Mouse (Mus musculus) MEL (cell line): Measurements from ENCODE around the gene Abca2. TPM values are rescaled to one million over a fixed set of nuclear protein-coding genes. Genes with fewer than 3 reads are reported as not detected.
A peak's percentile ranks its signal among the peaks of the same experiment; 100 is the strongest.

Source experiments
- DNase-seq: peaks from one replicate; pipeline ENCODE4 v3.0.0; 2011; ENCODE audit warnings: low read depth, low spot score
- H3K27ac ChIP-seq: 2 replicates; pipeline ENCODE4 v1.5.1; 2012; ENCODE audit warnings: low read depth, mild to moderate bottlenecking, control low read depth, low read length, moderate library complexity; ENCODE audit not compliant: control insufficient read depth
- H3K27me3 ChIP-seq, 2 experiments: fragments of 150-350 bp in 1 of 2; sonication (generic) in 1 of 2; 2 replicates each; pipeline ENCODE4 v1.6.1; 2012; ENCODE audit warnings: low read length in 2 of 2, mild to moderate bottlenecking in 2 of 2, improper control_type of control experiment in 1 of 2, moderate library complexity in 1 of 2; ENCODE audit not compliant: insufficient read depth in 2 of 2, control insufficient read depth in 1 of 2
- H3K36me3 ChIP-seq, 2 experiments: 2 replicates each; pipeline ENCODE4 v1.6.1; 2012 to 2014; ENCODE audit warnings: low read length in 2 of 2, improper control_type of control experiment in 1 of 2, inconsistent platforms in 1 of 2, mild to moderate bottlenecking in 1 of 2; ENCODE audit not compliant: insufficient read depth in 2 of 2, control insufficient read depth in 1 of 2
- H3K4me1 ChIP-seq, 2 experiments: fragments of 150-350 bp in 1 of 2; sonication (generic) in 1 of 2; 2 replicates each; pipeline ENCODE4 v1.6.1; 2012; ENCODE audit warnings: low read length in 2 of 2, improper control_type of control experiment in 1 of 2, mild to moderate bottlenecking in 1 of 2; ENCODE audit not compliant: insufficient read depth in 2 of 2, control insufficient read depth in 1 of 2
- H3K4me3 ChIP-seq, 2 experiments: fragments of 150-350 bp in 1 of 2; sonication (generic) in 1 of 2; 2 replicates each; pipeline ENCODE4 v1.5.1; 2012; ENCODE audit warnings: low read depth in 2 of 2, low read length in 2 of 2, mild to moderate bottlenecking in 2 of 2, moderate library complexity in 2 of 2, control low read depth in 1 of 2, improper control_type of control experiment in 1 of 2; ENCODE audit not compliant: control insufficient read depth in 1 of 2, insufficient read depth in 1 of 2
- H3K79me2 ChIP-seq: 2 replicates; pipeline ENCODE4 v1.6.1; 2012; ENCODE audit warnings: mild to moderate bottlenecking, low read length, moderate library complexity; ENCODE audit not compliant: control insufficient read depth, poor library complexity, insufficient read depth
- H3K9ac ChIP-seq: 2 replicates; pipeline ENCODE4 v1.6.1; 2012; ENCODE audit warnings: low read depth, mild to moderate bottlenecking, control low read depth, low read length, moderate library complexity; ENCODE audit not compliant: control insufficient read depth, poor library complexity, severe bottlenecking
- H3K9me3 ChIP-seq: fragments of 150-350 bp; sonication (generic); replicated peaks from 2 replicates; pipeline ENCODE4 v1.6.1; 2012; ENCODE audit warnings: mild to moderate bottlenecking, low read length, improper control_type of control experiment, moderate library complexity; ENCODE audit not compliant: insufficient read depth
- BHLHE40 ChIP-seq: IDR thresholded peaks from 2 replicates; pipeline ENCODE4 v1.6.1; 2012; ENCODE audit warnings: low read depth, mild to moderate bottlenecking, inconsistent platforms, low read length, improper control_type of control experiment, borderline replicate concordance
- CHD1 ChIP-seq: IDR thresholded peaks from 2 replicates; pipeline ENCODE4 v1.6.1; 2012; ENCODE audit warnings: low read depth, mild to moderate bottlenecking, inconsistent platforms, low read length, improper control_type of control experiment
- CTCF ChIP-seq, 3 experiments: IDR thresholded peaks in 2 of 3; conservative IDR thresholded peaks in 1 of 3; 2 replicates each; pipeline ENCODE4 v1.5.1; 2011 to 2012; ENCODE audit warnings: low read length in 3 of 3, low read depth in 2 of 3, mild to moderate bottlenecking in 2 of 3, improper control_type of control experiment in 1 of 3, inconsistent platforms in 1 of 3, mixed read lengths in 1 of 3, moderate library complexity in 1 of 3; ENCODE audit not compliant: control insufficient read depth in 1 of 3, insufficient read depth in 1 of 3, poor library complexity in 1 of 3, severe bottlenecking in 1 of 3
- ETS1 ChIP-seq: IDR thresholded peaks from 2 replicates; pipeline ENCODE4 v1.6.1; 2012; ENCODE audit warnings: low read depth, mild to moderate bottlenecking, inconsistent platforms, low read length, improper control_type of control experiment, moderate library complexity
- GABPA ChIP-seq: IDR thresholded peaks from 2 replicates; pipeline ENCODE4 v1.6.1; 2012; ENCODE audit warnings: low read depth, mild to moderate bottlenecking, inconsistent platforms, low read length, improper control_type of control experiment, moderate library complexity
- GATA1 ChIP-seq: IDR thresholded peaks from 2 replicates; pipeline ENCODE4 v1.6.1; 2011; ENCODE audit warnings: low read depth, low read length, improper control_type of control experiment
- HCFC1 ChIP-seq: IDR thresholded peaks from 2 replicates; pipeline ENCODE4 v1.6.1; 2012; ENCODE audit warnings: low read depth, mild to moderate bottlenecking, inconsistent platforms, low read length, improper control_type of control experiment, moderate library complexity
- JUND ChIP-seq: IDR thresholded peaks from 2 replicates; pipeline ENCODE4 v1.6.1; 2011; ENCODE audit warnings: low read depth, mild to moderate bottlenecking, improper control_type of control experiment, low read length
- MAX ChIP-seq: IDR thresholded peaks from 2 replicates; pipeline ENCODE4 v1.6.1; 2011; ENCODE audit warnings: low read length, improper control_type of control experiment
- MEF2A ChIP-seq: IDR thresholded peaks from 2 replicates; pipeline ENCODE4 v1.6.1; 2014; ENCODE audit warnings: low read depth, mild to moderate bottlenecking, inconsistent platforms, low read length, improper control_type of control experiment; ENCODE audit not compliant: poor library complexity, insufficient replicate concordance, severe bottlenecking; ENCODE audit errors: extremely low read depth
- MXI1 ChIP-seq: IDR thresholded peaks from 2 replicates; pipeline ENCODE4 v1.6.1; 2011; ENCODE audit warnings: mild to moderate bottlenecking, low read depth, low read length, improper control_type of control experiment
- MYC ChIP-seq: IDR thresholded peaks from 2 replicates; pipeline ENCODE4 v1.6.1; 2011; ENCODE audit warnings: low read depth, mild to moderate bottlenecking, low read length, improper control_type of control experiment, moderate library complexity
- NELFE ChIP-seq: IDR thresholded peaks from 2 replicates; pipeline ENCODE4 v1.6.1; 2011; ENCODE audit warnings: low read depth, low read length, improper control_type of control experiment
- NRF1 ChIP-seq: IDR thresholded peaks from 2 replicates; pipeline ENCODE4 v1.6.1; 2014; ENCODE audit warnings: low read depth, mild to moderate bottlenecking, inconsistent platforms, low read length, improper control_type of control experiment, moderate library complexity; ENCODE audit not compliant: poor library complexity, insufficient read depth, severe bottlenecking
- RAD21 ChIP-seq: IDR thresholded peaks from 2 replicates; pipeline ENCODE4 v1.6.1; 2011; ENCODE audit warnings: mild to moderate bottlenecking, low read depth, low read length, improper control_type of control experiment
- SIN3A ChIP-seq: IDR thresholded peaks from 2 replicates; pipeline ENCODE4 v1.6.1; 2012; ENCODE audit warnings: low read length, improper control_type of control experiment, inconsistent platforms
- TBP ChIP-seq: IDR thresholded peaks from 2 replicates; pipeline ENCODE4 v1.8.0; 2011; ENCODE audit warnings: low read depth, low read length, improper control_type of control experiment
- TCF12 ChIP-seq: IDR thresholded peaks from 2 replicates; pipeline ENCODE4 v1.6.1; 2014; ENCODE audit warnings: low read depth, mild to moderate bottlenecking, inconsistent platforms, low read length, improper control_type of control experiment, moderate library complexity
- UBTF ChIP-seq: IDR thresholded peaks from 2 replicates; pipeline ENCODE4 v1.6.1; 2012; ENCODE audit warnings: low read depth, mild to moderate bottlenecking, inconsistent platforms, low read length, improper control_type of control experiment, moderate library complexity, borderline replicate concordance; ENCODE audit not compliant: insufficient read depth
- ZC3H11A ChIP-seq: IDR thresholded peaks from 2 replicates; pipeline ENCODE4 v1.6.1; 2012; ENCODE audit warnings: low read depth, mild to moderate bottlenecking, inconsistent platforms, low read length, improper control_type of control experiment
- ZKSCAN1 ChIP-seq: IDR thresholded peaks from 2 replicates; pipeline ENCODE4 v1.6.1; 2012; ENCODE audit warnings: low read depth, mild to moderate bottlenecking, inconsistent platforms, low read length, improper control_type of control experiment, moderate library complexity
- ZMIZ1 ChIP-seq: IDR thresholded peaks from 2 replicates; pipeline ENCODE4 v1.6.1; 2012; ENCODE audit warnings: low read depth, mild to moderate bottlenecking, inconsistent platforms, low read length, improper control_type of control experiment, moderate library complexity
- ZNF384 ChIP-seq: IDR thresholded peaks from 2 replicates; pipeline ENCODE4 v1.6.1; 2012; ENCODE audit warnings: low read depth, mild to moderate bottlenecking, inconsistent platforms, low read length, improper control_type of control experiment
- polyA plus RNA-seq, 2 experiments: library from polyadenylated mRNA; stranded (reverse) in 1 of 2; unstranded in 1 of 2; fragments of >175 nt in 1 of 2; fragments of >200 nt in 1 of 2; gene quantifications; 2 replicates each; pipeline versions ENCODE4 v1.2.1 to v1.2.4; 2012; ENCODE audit warnings: low replicate concordance in 2 of 2, low read depth in 1 of 2; ENCODE audit not compliant: insufficient read length in 2 of 2, insufficient read depth in 1 of 2, missing spikeins in 1 of 2
- total RNA-seq: library from RNA; depleted of rRNA; stranded (reverse); fragments of 300-350 nt; gene quantifications from 2 replicates; pipeline ENCODE4 v1.2.3, GENCODE M21; 2012

Gene Abca2
- total and polyA plus RNA-seq, 3 experiments: 10.4 to 42.2 TPM; not detected in 1

DNA sequence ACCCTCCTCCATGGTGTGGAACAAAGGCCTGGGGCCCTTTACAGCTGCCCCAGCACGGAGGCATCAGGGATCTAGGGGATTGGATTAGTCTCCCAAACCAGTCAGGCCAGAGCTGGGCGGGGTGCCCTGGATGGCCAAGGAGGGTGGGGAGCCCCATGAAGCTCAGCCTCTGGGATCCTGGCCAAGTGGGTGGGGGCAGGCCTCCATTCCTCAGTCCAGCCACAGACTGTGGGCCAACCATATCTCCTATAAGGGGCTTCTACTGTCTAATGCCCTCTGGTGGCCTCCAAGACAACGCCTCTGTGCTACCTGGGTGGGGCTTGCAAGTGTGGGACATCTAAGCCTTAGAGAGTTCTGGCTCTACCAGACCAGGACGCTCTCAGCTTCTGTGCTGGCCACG is 30.4 kb downstream of the Abca2 start:
- Histone ChIP-seq H3K4me3 (no peak overlapping the region), H3K79me2 (peaks cover 8% of the 10 kb centered on the region; the same call in 1 of the 2 replicates), H3K27ac (no peak overlapping the region), H3K9ac (no peak overlapping the region), H3K9me3 (no peaks in the 10 kb centered on the region), H3K4me1 (peaks cover 4 to 11% of the 10 kb centered on the region in 2 experiments; a peak in 3 of 4 replicates), H3K27me3 (no peaks in the 10 kb centered on the region), H3K36me3 (no peaks in the 10 kb centered on the region)
- DNase-seq: no peak
- TF ChIP-seq ZKSCAN1 (no peak), MXI1 (no peak), HCFC1 (no peak), TBP (no peak)

DNA sequence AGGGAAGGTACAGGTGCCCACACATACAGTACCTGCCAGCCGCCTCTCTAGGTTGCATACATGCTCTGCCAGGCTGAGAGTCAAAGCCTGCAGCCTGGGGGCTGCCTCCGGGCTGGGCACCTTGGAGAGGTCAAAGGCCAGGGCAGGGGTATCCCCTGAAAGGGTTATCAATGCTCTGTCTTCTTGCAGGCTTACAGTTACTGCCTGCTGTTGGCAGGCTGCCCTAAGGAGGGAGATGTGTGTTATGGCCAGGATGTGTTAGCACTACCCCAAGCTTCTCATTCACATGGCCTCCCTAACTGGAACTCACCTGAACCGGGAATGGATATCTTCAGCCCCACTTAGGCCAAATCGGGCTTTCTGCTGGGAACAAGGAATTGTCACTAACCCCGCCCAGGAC is 31.6 kb downstream of the Abca2 start:
- TF ChIP-seq JUND: no peak
- TF ChIP-seq ZMIZ1: no peak
- no peak for TF ChIP-seq NELFE
- TF ChIP-seq GATA1: no peak
- H3K9ac ChIP-seq: peak overlapping the region; percentile 79

DNA sequence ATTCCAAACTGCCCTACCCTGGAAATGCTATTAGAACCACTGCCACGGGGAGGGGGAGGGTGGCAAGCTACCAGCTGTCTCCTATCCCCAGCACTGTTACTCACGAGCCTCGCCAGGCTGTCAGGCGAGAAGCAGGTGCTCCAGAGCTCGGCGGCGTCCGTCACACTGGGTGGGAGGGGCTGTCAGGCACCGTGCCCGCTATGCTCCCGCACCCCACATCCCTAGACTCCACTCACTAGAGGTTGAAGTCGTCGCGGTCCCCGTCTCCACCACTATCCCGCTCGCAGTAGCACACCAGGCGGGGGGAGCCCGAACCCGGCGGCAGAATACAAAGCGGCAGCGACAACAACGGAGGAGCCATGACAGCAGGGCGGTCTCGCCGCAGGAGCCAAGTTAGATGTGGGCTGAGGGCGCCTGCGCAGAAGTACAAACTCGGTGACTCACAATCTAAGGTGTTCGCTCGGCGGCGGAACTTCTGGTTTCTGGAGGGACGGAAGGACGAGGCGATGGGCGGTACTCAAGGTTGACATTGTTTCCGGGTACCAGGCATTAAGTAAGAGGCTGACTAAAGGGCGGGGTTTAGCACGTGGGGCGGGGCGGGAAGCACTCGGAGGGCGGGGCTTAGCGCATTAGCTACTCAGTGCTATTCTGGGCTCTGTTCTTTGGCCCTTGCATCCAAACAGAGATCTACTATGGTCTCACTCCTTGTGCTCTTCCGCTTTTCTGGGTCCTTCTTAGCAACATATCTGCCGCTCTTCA is 32.2 kb downstream of the Abca2 start, which contains the start of gene Paxx:
Gene Paxx (minus strand): TSS at position 544 of the 759 bp plus-strand sequence.
- Histone ChIP-seq H3K9ac (peak within 1 kb of the TSS; percentile 79), H3K4me1 (peaks cover 4 to 11% of the 10 kb centered on the region in 2 experiments; a peak in 3 of 4 replicates), H3K79me2 (peaks cover 8% of the 10 kb centered on the region; the same call in 1 of the 2 replicates), H3K4me3 (peak within 1 kb of the TSS; percentile 77 to 84), H3K27ac (peak within 1 kb of the TSS; percentile 83), H3K36me3 (no peaks in the 10 kb centered on the region), H3K27me3 (no peaks in the 10 kb centered on the region), H3K9me3 (no peaks in the 10 kb centered on the region)
- peak; percentile 100 for DNase-seq
- TF ChIP-seq TCF12: no peak; the same call in 1 of the 2 replicates
- TF ChIP-seq CHD1: no peak
- no peak for TF ChIP-seq GABPA
- TF ChIP-seq NRF1: peak; percentile 77
- TF ChIP-seq MEF2A: peak; percentile 64; the same call in 1 of the 2 replicates
- TF ChIP-seq ZNF384: no peak
- TF ChIP-seq BHLHE40: peak; percentile 23; the same call in 1 of the 2 replicates
- TF ChIP-seq ZC3H11A: no peak
- no peak for TF ChIP-seq UBTF
- peak; percentile 85 for TF ChIP-seq ZMIZ1
- no peak for TF ChIP-seq RAD21
- peak; percentile 76 for TF ChIP-seq SIN3A
- peak; percentile 74 for TF ChIP-seq MAX
- peak; percentile 82 for TF ChIP-seq HCFC1
- TF ChIP-seq NELFE: peak; percentile 75
- peak; percentile 50; the same call in 1 of the 2 replicates for TF ChIP-seq ETS1
- peak; percentile 48; the same call in 1 of the 2 replicates for TF ChIP-seq MYC
- TF ChIP-seq MXI1: peak; percentile 75
- TF ChIP-seq CTCF (IDR thresholded peaks at IDR 0.05 in 2 of 3, conservative IDR thresholded peaks at IDR 0.05 in 1 of 3; ENCODE audit: control insufficient read depth in 1 of 3, insufficient read depth in 1 of 3, low read depth in 2 of 3, low read length in 3 of 3, poor library complexity in 1 of 3, severe bottlenecking in 1 of 3): no peak

More for the DNA sequence above, 31.6 kb downstream of the Abca2 start:
- H3K4me1 ChIP-seq: peaks cover 4 to 11% of the 10 kb centered on the region in 2 experiments; a peak in 3 of 4 replicates
- H3K27me3 ChIP-seq: no peaks in the 10 kb centered on the region
- H3K4me3 ChIP-seq: peak overlapping the region; percentile 77 to 84
- DNase-seq: peak; percentile 56
- H3K27ac ChIP-seq: peak overlapping the region; percentile 83
- no peaks in the 10 kb centered on the region for H3K9me3 ChIP-seq
- H3K36me3 ChIP-seq: no peaks in the 10 kb centered on the region
- H3K79me2 ChIP-seq: peaks cover 8% of the 10 kb centered on the region; the same call in 1 of the 2 replicates
